Mouse (Mus musculus) forebrain, embryonic 13.5 days (tissue): ENCODE data around the gene Cpne2. TPM values are rescaled to one million over a fixed set of nuclear protein-coding genes. Genes with fewer than 3 reads are reported as not detected.

Experiments
- ATAC-seq: fragments of 200-750 bp; cut with Nextera tagmentation; 2 replicates; pipeline ENCODE4 v1.8.0; 2017
- H3K27ac ChIP-seq: fragments of 300-500 bp; sonication (generic); 2 replicates; pipeline ENCODE4 v1.5.1; 2015; ENCODE audit warnings: inconsistent platforms, mild to moderate bottlenecking, moderate library complexity
- H3K27me3 ChIP-seq: fragments of 300-500 bp; sonication (generic); 2 replicates; pipeline ENCODE4 v1.6.1; 2015; ENCODE audit warnings: mild to moderate bottlenecking, inconsistent platforms
- H3K36me3 ChIP-seq: fragments of 300-500 bp; sonication (generic); 2 replicates; pipeline ENCODE4 v1.6.1; 2015; ENCODE audit warnings: mild to moderate bottlenecking, inconsistent platforms; ENCODE audit not compliant: poor library complexity, severe bottlenecking
- H3K4me1 ChIP-seq: fragments of 300-500 bp; sonication (generic); 2 replicates; pipeline ENCODE4 v1.6.1; 2015; ENCODE audit warnings: inconsistent platforms
- H3K4me2 ChIP-seq: fragments of 300-500 bp; sonication (generic); 2 replicates; pipeline ENCODE4 v1.6.1; 2015; ENCODE audit warnings: inconsistent platforms, mild to moderate bottlenecking, moderate library complexity
- H3K4me3 ChIP-seq: fragments of 300-500 bp; sonication (generic); 2 replicates; pipeline ENCODE4 v1.5.1; 2015; ENCODE audit warnings: mild to moderate bottlenecking, inconsistent platforms
- H3K9ac ChIP-seq: fragments of 300-500 bp; sonication (generic); 2 replicates; pipeline ENCODE4 v1.6.1; 2015; ENCODE audit warnings: mild to moderate bottlenecking, inconsistent platforms
- H3K9me3 ChIP-seq: fragments of 300-500 bp; sonication (generic); replicated peaks from 2 replicates; pipeline ENCODE4 v1.6.1; 2016; ENCODE audit warnings: inconsistent platforms
- WGBS: fragments of 180-500 bp; shearing (Covaris S2); methylation state at CpG from one replicate; pipeline ENCODE4 v1.1.7; 2015; 5-methylcytosine and 5-hydroxymethylcytosine counted together
- polyA plus RNA-seq: library from polyadenylated mRNA; unstranded; fragments of >200 nt; fragmentation: Nextera tagmentation; extraction: Ambion mirVana; gene quantifications from 2 replicates; pipeline ENCODE4 v1.2.1, GENCODE M21; 2015

Gene Cpne2
- polyA plus RNA-seq, 1 experiment from 2014 or later, result 14.3 TPM

- H3K4me2 ChIP-seq, result no peak overlapping the region
- H3K4me3 ChIP-seq, result no peak overlapping the region
- 72% methylated on average over 2 of the region's 2 CpGs for WGBS
- H3K27ac ChIP-seq, result no peak overlapping the region
- H3K9ac ChIP-seq, result no peak overlapping the region
- H3K27me3 ChIP-seq, result no peaks in the 10 kb centered on the region
- H3K36me3 ChIP-seq, result no peaks in the 10 kb centered on the region
- no peak for ATAC-seq
- H3K9me3 ChIP-seq, result no peaks in the 10 kb centered on the region
- H3K4me1 ChIP-seq, result peaks cover 18% of the 10 kb centered on the region
Observed at GRCm38 (mm10) chr8:94540025-94540424, 7.2 kb downstream of the Cpne2 start.

DNA sequence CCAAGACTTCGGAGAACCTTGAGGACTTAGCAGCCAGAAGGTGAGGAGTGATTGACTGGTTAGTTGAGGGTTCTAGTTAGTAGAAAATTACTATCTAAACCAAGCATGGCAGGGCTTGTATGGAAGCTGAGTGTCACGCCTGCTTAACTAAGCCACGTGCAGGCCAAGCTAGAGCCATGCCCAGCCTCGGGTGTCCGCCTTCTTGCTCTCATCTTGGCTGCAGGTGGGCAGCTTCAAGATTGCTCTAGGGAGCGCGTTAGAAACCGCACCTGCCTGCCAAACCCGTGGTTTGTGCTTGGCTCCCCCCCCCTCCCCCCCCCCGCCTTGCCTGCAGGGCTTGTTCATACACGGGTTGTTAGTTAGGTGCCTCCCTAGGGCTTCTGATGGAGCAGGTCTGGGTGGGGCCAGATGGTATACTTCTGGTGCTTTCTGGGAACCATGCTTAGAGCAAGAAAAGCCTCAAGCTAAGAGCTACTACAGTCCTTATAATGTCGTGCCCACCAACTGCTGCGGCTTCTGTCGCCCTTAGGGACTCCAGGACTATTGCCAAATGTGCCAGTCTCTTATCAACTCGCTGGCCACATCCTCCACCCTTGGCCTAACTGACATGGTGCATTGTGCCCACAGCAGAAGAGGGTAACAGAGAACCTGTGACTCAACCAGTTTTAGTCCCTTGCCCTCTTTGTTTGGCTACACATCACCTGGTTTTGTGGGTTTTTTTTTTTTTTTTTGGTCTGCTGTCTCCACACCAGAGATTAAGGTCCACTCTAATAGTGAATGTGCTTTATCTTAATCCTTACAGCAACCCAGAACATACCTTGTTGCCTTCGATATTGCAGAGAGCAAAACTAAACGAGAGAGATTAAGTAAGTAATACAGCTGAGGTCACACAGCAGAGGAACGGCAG lies 8.4 kb downstream of the Cpne2 start:
- 80% methylated on average over 18 of the region's 18 CpGs for WGBS
- Histone ChIP-seq H3K4me3 (no peak overlapping the region), H3K27me3 (no peaks in the 10 kb centered on the region), H3K4me1 (peaks cover 9% of the 10 kb centered on the region; the same call in 1 of the 2 replicates), H3K27ac (no peak overlapping the region), H3K9ac (no peak overlapping the region), H3K9me3 (no peaks in the 10 kb centered on the region), H3K36me3 (no peaks in the 10 kb centered on the region), H3K4me2 (no peak overlapping the region)
- ATAC-seq, result no peak

- Histone ChIP-seq H3K27me3 (no peaks in the 10 kb centered on the region), H3K4me1 (peaks cover 6% of the 10 kb centered on the region; the same call in 1 of the 2 replicates), H3K27ac (no peak overlapping the region), H3K4me3 (no peak overlapping the region), H3K9ac (no peak overlapping the region), H3K4me2 (no peak overlapping the region), H3K36me3 (no peaks in the 10 kb centered on the region), H3K9me3 (no peaks in the 10 kb centered on the region)
- ATAC-seq, result no peak
- 72% methylated on average over 8 of the region's 8 CpGs for WGBS
Observed at GRCm38 (mm10) chr8:94543981-94544380, 11.2 kb downstream of the Cpne2 start.

DNA sequence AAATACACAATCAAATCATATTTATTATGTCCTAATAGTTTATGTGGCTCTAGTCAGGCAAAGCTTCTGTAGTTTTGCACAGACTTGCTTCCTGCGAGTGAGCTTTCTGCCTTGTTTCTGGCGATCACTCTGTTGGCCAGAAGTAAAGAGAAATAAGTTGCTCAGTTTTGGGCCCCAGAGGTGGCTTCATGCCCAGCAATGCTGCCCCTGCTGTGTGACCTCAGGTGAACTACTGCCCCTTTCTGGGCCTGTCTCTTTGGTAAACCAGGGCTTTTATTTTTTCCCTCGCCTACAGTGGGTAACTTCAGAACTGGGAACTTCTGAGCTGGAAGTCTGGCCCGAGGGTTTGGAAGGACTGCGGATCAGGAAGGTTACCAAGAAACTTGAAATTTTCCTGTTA lies 16.3 kb downstream of the Cpne2 start:
- Histone ChIP-seq H3K9ac (no peak overlapping the region), H3K36me3 (no peaks in the 10 kb centered on the region), H3K4me1 (peaks cover 39% of the 10 kb centered on the region), H3K9me3 (no peaks in the 10 kb centered on the region), H3K27me3 (no peaks in the 10 kb centered on the region), H3K4me3 (no peak overlapping the region), H3K27ac (no peak overlapping the region), H3K4me2 (no peak overlapping the region)
- WGBS, result 55% methylated on average over 5 of the region's 5 CpGs
- no peak for ATAC-seq

- Histone ChIP-seq H3K9ac (no peak overlapping the region), H3K9me3 (no peaks in the 10 kb centered on the region), H3K36me3 (no peaks in the 10 kb centered on the region), H3K27me3 (no peaks in the 10 kb centered on the region), H3K4me3 (no peak overlapping the region), H3K4me1 (peaks cover 39% of the 10 kb centered on the region), H3K27ac (no peak overlapping the region), H3K4me2 (no peak overlapping the region)
- no peak for ATAC-seq
- 43% methylated on average over 5 of the region's 5 CpGs for WGBS
Observed at GRCm38 (mm10) chr8:94549482-94549881, 16.7 kb downstream of the Cpne2 start.

- Histone ChIP-seq H3K4me2 (no peak overlapping the region), H3K27me3 (no peaks in the 10 kb centered on the region), H3K9me3 (no peaks in the 10 kb centered on the region), H3K4me1 (peaks cover 39% of the 10 kb centered on the region), H3K27ac (peak overlapping the region; percentile 37; the same call in 1 of the 2 replicates), H3K4me3 (no peak overlapping the region), H3K9ac (no peak overlapping the region), H3K36me3 (no peaks in the 10 kb centered on the region)
- no peak for ATAC-seq
- 89% methylated on average over 5 of the region's 5 CpGs for WGBS
Observed at GRCm38 (mm10) chr8:94549998-94550397, 17.2 kb downstream of the Cpne2 start.

- no peaks in the 10 kb centered on the region for H3K9me3 ChIP-seq
- H3K4me1 ChIP-seq, result peaks cover 39% of the 10 kb centered on the region
- H3K4me2 ChIP-seq, result peak overlapping the region; percentile 36
- no peak overlapping the region for H3K9ac ChIP-seq
- no peaks in the 10 kb centered on the region for H3K36me3 ChIP-seq
- H3K4me3 ChIP-seq, result no peak overlapping the region
- H3K27ac ChIP-seq, result peak overlapping the region; percentile 88
- ATAC-seq, result peak; percentile 90
- H3K27me3 ChIP-seq, result no peaks in the 10 kb centered on the region
- 21% methylated on average over 17 of the region's 17 CpGs for WGBS
Observed at GRCm38 (mm10) chr8:94551471-94552422, 19.0 kb downstream of the Cpne2 start.

DNA sequence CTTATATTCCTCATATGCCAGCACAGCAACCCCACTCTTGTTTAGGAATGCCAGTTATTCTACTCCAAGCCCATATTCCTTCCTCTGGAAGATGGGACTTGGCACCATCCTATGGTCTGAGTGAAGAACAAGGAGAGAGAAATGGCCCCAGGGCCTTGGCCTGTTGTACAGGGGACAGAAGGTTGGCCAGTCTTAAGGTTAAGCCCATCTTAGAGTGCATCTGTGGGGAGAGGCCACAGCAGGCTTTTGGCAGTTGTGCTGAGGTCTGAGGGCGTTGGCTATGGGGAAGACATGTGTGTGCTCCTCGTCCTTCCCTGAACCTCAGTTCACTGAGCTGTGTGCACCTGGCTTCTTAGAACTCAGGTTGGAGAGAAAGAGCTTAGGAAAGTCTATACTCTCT lies 19.9 kb downstream of the Cpne2 start:
- H3K9ac ChIP-seq, result no peak overlapping the region
- no peaks in the 10 kb centered on the region for H3K27me3 ChIP-seq
- no peaks in the 10 kb centered on the region for H3K36me3 ChIP-seq
- peak overlapping the region; percentile 88 for H3K27ac ChIP-seq
- no peaks in the 10 kb centered on the region for H3K9me3 ChIP-seq
- H3K4me1 ChIP-seq, result peaks cover 39% of the 10 kb centered on the region
- H3K4me3 ChIP-seq, result no peak overlapping the region
- no peak overlapping the region for H3K4me2 ChIP-seq
- 84% methylated on average over 2 of the region's 2 CpGs for WGBS
- ATAC-seq, result no peak

GRCm38 (mm10) chr8:94557281-94557680 lies 24.5 kb downstream of the Cpne2 start:
- no peak for ATAC-seq
- no peaks in the 10 kb centered on the region for H3K9me3 ChIP-seq
- H3K27ac ChIP-seq, result no peak overlapping the region
- H3K4me2 ChIP-seq, result no peak overlapping the region
- no peak overlapping the region for H3K9ac ChIP-seq
- H3K27me3 ChIP-seq, result no peaks in the 10 kb centered on the region
- H3K4me1 ChIP-seq, result peaks cover 20% of the 10 kb centered on the region
- no peaks in the 10 kb centered on the region for H3K36me3 ChIP-seq
- 76% methylated on average over 3 of the region's 3 CpGs for WGBS
- no peak overlapping the region for H3K4me3 ChIP-seq

GRCm38 (mm10) chr8:94561256-94561655 lies 28.5 kb downstream of the Cpne2 start:
- Histone ChIP-seq H3K9ac (peak overlapping the region; percentile 21; the same call in 1 of the 2 replicates), H3K27ac (no peak overlapping the region)
- peak; percentile 76 for ATAC-seq

GRCm38 (mm10) chr8:94564421-94564820 lies 31.6 kb downstream of the Cpne2 start:
- H3K36me3 ChIP-seq, result no peaks in the 10 kb centered on the region
- no peak overlapping the region for H3K9ac ChIP-seq
- H3K9me3 ChIP-seq, result no peaks in the 10 kb centered on the region
- ATAC-seq, result no peak
- H3K27ac ChIP-seq, result no peak overlapping the region
- peaks cover 41% of the 10 kb centered on the region for H3K4me1 ChIP-seq
- H3K27me3 ChIP-seq, result no peaks in the 10 kb centered on the region
- H3K4me2 ChIP-seq, result no peak overlapping the region
- no peak overlapping the region for H3K4me3 ChIP-seq

More at GRCm38 (mm10) chr8:94561256-94561655, 28.5 kb downstream of the Cpne2 start:
- Histone ChIP-seq H3K4me3 (no peak overlapping the region), H3K9me3 (no peaks in the 10 kb centered on the region), H3K4me1 (peaks cover 19% of the 10 kb centered on the region), H3K36me3 (no peaks in the 10 kb centered on the region), H3K4me2 (no peak overlapping the region), H3K27me3 (no peaks in the 10 kb centered on the region)
- WGBS, result 27% methylated on average over 5 of the region's 5 CpGs

DNA sequence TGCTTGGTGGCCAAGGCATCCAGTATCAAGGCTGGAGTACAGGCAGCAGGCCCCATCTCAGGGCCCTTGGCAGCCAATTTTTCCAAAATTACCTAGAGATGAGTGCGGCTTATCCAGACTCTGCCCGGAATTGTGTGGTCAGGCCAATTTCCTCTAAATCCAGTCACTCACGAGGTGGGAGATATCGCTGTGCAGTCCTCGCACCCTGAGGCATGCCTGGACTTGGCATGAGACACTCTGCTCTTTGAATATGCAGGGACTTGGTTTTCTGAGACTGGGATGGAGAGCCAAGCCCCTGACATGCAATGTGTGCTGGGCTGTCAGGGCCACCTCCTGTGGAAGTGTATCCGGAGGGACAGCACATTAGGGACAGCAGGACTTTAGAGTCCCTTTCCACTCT lies 33.2 kb downstream of the Cpne2 start:
- no peak overlapping the region for H3K4me3 ChIP-seq
- 0 out of 2 replicates have a peak, but pooled peaks cover 3% of the 10 kb centered on the region for H3K36me3 ChIP-seq
- H3K9me3 ChIP-seq, result no peaks in the 10 kb centered on the region
- H3K4me1 ChIP-seq, result peaks cover 35% of the 10 kb centered on the region
- H3K27me3 ChIP-seq, result no peaks in the 10 kb centered on the region
- WGBS, result 75% methylated on average over 6 of the region's 6 CpGs
- H3K9ac ChIP-seq, result no peak overlapping the region
- no peak overlapping the region for H3K4me2 ChIP-seq
- no peak for ATAC-seq
- peak overlapping the region; percentile 82 for H3K27ac ChIP-seq
